Mouse (Mus musculus) lung, embryonic 14.5 days (tissue): ENCODE data around the gene Hoxc12. TPM values are rescaled to one million over a fixed set of nuclear protein-coding genes. Genes with fewer than 3 reads are reported as not detected.

Source experiments
- ATAC-seq: fragments of 200-750 bp; cut with Nextera tagmentation; 2 replicates; pipeline ENCODE4 v1.8.0; 2017; ENCODE audit warnings: mild to moderate bottlenecking, moderate TSS enrichment, moderate library complexity; ENCODE audit not compliant: insufficient read depth
- DNase-seq: peaks from one replicate; pipeline ENCODE4 v3.0.0-alpha.2; 2015
- H3K27ac ChIP-seq: fragments of 300-500 bp; sonication (generic); 2 replicates; pipeline ENCODE4 v1.5.1; 2014; ENCODE audit warnings: low read depth, mild to moderate bottlenecking, moderate library complexity
- H3K27me3 ChIP-seq: fragments of 300-500 bp; sonication (generic); 2 replicates; pipeline ENCODE4 v1.6.1; 2014; ENCODE audit warnings: low read length, control low read depth; ENCODE audit not compliant: insufficient read depth
- H3K36me3 ChIP-seq: fragments of 300-500 bp; sonication (generic); 2 replicates; pipeline ENCODE4 v1.6.1; 2014; ENCODE audit warnings: control low read depth; ENCODE audit not compliant: insufficient read depth
- H3K4me1 ChIP-seq: fragments of 300-500 bp; sonication (generic); 2 replicates; pipeline ENCODE4 v1.6.1; 2014; ENCODE audit warnings: antibody characterized with exemption, control low read depth; ENCODE audit not compliant: insufficient read depth
- H3K4me2 ChIP-seq: fragments of 300-500 bp; sonication (generic); 2 replicates; pipeline ENCODE4 v1.6.1; 2014; ENCODE audit warnings: mild to moderate bottlenecking
- H3K4me3 ChIP-seq: fragments of 300-500 bp; sonication (generic); 2 replicates; pipeline ENCODE4 v1.5.1; 2014; ENCODE audit warnings: low read depth, low read length
- H3K9ac ChIP-seq: fragments of 300-500 bp; sonication (generic); 2 replicates; pipeline ENCODE4 v1.6.1; 2014
- H3K9me3 ChIP-seq: fragments of 300-500 bp; sonication (generic); 2 replicates; pipeline ENCODE4 v1.6.1; 2016; ENCODE audit warnings: low read depth, low read length, control low read depth
- CTCF ChIP-seq: IDR thresholded peaks from 2 replicates; pipeline ENCODE4 v1.5.1; 2016; ENCODE audit warnings: antibody characterized with exemption, low read depth
- WGBS: fragments of 180-500 bp; shearing (Covaris S2); extraction: QIAGEN DNeasy Blood & Tissue Kit; methylation state at CpG from one replicate; pipeline ENCODE4 v1.1.7; 2014; 5-methylcytosine and 5-hydroxymethylcytosine counted together
- polyA plus RNA-seq: library from polyadenylated mRNA; unstranded; fragments of >200 nt; fragmentation: Nextera tagmentation; extraction: Ambion mirVana; gene quantifications from 2 replicates; pipeline ENCODE4 v1.2.1, GENCODE M21; 2014

The Hoxc12 gene
- polyA plus RNA-seq, 1 experiment from 2014 or later = not detected

DNA sequence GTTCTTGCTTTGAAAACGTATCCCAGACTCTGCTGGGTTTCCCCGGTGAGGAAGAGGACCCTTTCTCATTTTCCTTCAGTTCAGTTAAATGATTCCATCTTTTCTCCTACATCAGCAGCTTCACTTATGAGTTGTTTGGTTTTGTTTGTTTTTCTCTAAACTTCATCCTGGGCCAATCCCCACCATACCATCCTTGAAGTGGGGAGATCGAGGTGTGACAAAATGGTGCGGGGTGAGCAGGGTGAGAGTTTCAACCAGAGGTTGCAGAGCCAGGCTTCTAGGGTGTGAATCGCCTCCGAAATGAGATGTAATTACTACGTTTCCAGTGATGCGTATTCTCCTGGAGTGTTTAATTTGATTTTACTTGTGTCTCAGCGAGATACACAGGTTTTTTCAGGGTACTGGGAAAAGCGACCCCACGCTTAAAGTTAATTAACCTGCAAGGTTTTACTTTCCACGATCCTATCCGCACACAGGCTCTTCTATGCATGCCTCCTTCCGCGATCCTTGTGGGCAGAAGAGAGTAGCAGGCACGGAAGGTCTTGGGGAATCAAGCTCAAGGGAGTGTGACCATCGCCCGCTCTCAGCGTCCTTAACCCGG is 18.5 kb upstream of the Hoxc12 start:
- Histone ChIP-seq H3K9ac (no peak overlapping the region), H3K36me3 (no peaks in the 10 kb centered on the region), H3K27ac (no peak overlapping the region), H3K4me3 (no peak overlapping the region), H3K27me3 (peaks cover 100% of the 10 kb centered on the region), H3K4me1 (no peaks in the 10 kb centered on the region), H3K9me3 (no peaks in the 10 kb centered on the region), H3K4me2 (no peak overlapping the region)
- 1% methylated on average over 20 of the region's 20 CpGs for WGBS
- no peak for TF ChIP-seq CTCF
- DNase-seq = no peak
- no peak for ATAC-seq

DNA sequence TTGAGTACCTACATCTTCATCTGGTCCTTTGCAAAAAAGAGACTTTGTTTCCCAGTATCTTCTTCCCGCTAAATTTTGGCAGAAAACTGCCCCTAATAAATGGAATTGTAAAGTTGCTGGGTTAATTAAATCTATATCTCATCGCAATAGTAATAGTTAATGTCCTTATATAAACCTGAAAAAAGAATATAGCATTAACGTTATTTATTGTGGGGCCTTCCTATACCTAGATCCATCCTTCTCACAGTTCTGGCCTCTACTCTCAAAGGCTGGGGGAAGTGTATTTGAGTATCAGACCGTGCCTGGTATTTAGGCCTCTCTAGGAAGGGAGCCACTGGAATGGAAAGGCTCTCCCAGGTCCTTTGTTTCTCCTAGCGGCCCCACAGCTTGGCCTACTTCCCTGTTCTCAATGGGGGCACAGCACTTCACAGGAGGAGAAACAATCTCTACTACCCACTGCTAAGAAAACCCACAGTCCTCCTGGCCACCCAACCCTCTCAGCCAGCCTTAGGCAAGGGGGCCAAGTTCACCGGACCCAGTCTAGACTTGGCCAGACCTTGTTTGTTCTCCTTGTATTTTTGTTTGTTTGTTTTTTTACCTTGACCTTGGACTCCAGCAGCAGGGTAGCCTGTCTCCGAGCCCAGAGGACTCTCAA is 17.8 kb upstream of the Hoxc12 start:
- TF ChIP-seq CTCF = no peak
- peaks cover 100% of the 10 kb centered on the region for H3K27me3 ChIP-seq
- H3K4me1 ChIP-seq = no peaks in the 10 kb centered on the region
- no peaks in the 10 kb centered on the region for H3K9me3 ChIP-seq
- ATAC-seq = no peak
- no peak overlapping the region for H3K4me3 ChIP-seq
- H3K27ac ChIP-seq = no peak overlapping the region
- 4% methylated on average over 7 of the region's 7 CpGs for WGBS
- no peaks in the 10 kb centered on the region for H3K36me3 ChIP-seq
- H3K9ac ChIP-seq = no peak overlapping the region
- no peak for DNase-seq
- no peak overlapping the region for H3K4me2 ChIP-seq

DNA sequence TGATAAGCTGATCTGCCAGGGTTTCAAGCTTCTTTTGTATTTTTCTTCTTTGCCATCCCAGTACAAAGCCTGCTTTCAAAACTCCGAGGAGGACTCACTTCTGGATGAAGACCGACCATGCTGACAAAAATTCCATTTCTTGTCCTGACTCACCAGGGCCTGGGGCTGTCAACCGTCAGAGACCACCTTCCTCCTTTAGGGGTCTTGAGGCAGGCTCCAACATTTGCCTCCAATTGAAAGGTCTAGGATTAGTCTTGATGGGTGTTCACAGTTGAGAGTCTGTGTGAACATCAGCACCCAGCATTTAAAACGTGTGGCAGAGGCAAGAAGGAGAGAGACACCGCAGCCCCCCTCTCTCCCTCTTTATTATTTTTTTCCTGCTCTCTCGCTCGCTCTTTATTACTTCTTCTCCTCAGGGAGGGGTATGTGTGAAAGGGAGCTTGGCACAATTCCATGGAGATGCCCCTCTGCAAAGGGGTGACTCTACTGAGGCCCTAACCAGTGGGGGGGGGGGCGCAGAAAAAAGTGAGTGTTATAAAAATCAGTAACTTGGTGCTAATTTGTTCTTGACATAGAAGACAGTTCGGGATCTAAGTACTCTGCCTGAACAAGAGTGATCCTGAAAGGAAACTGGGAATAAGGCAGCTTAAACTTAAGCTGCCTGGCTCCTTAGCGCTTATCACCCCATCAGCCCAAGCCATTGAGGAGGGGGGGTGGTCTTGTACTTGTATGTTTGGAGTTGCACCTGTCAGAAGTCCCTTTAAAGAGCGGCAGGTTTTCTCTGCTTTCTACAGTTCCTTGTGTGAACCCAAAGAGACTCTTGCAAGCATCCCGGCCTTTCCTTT is 17.0 kb upstream of the Hoxc12 start:
- WGBS = 6% methylated on average over 12 of the region's 12 CpGs
- no peak overlapping the region for H3K4me2 ChIP-seq
- H3K9me3 ChIP-seq = no peaks in the 10 kb centered on the region
- no peak overlapping the region for H3K27ac ChIP-seq
- no peak overlapping the region for H3K9ac ChIP-seq
- no peak for TF ChIP-seq CTCF
- DNase-seq (no peak), ATAC-seq (no peak)
- H3K36me3 ChIP-seq = no peaks in the 10 kb centered on the region
- H3K27me3 ChIP-seq = peaks cover 99% of the 10 kb centered on the region
- H3K4me3 ChIP-seq = no peak overlapping the region
- no peaks in the 10 kb centered on the region for H3K4me1 ChIP-seq

DNA sequence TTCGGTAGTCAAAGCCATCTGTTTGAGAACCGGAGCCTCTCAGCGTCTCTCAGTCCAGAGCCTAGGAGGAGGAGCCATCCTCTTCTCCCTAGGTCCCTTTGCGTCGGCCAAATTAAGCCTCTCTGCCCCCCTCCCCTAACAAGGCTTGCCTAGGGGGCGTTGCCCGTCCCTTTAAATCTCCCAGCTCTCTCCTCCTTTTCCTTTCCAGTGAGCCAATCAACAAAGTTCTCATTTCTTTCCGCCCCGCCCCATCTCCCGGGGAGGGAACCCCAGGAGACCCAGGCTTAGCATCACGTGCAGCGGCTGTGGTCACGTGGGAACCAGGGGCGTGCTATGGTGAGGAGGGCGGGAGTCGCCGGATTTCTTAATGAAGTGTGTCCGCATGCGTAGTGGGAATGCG is 15.9 kb upstream of the Hoxc12 start:
- H3K4me1 ChIP-seq = no peaks in the 10 kb centered on the region
- H3K4me2 ChIP-seq = peak overlapping the region; percentile 46; the same call in 1 of the 2 replicates
- no peak overlapping the region for H3K9ac ChIP-seq
- H3K27ac ChIP-seq = no peak overlapping the region
- no peaks in the 10 kb centered on the region for H3K36me3 ChIP-seq
- H3K4me3 ChIP-seq = peak overlapping the region; percentile 13; the same call in 1 of the 2 replicates
- DNase-seq = peak; percentile 80
- no peak for TF ChIP-seq CTCF
- peak; percentile 88 for ATAC-seq
- under 1% methylated on average over 20 of the region's 20 CpGs for WGBS
- H3K27me3 ChIP-seq = peaks cover 99% of the 10 kb centered on the region
- H3K9me3 ChIP-seq = no peaks in the 10 kb centered on the region

DNA sequence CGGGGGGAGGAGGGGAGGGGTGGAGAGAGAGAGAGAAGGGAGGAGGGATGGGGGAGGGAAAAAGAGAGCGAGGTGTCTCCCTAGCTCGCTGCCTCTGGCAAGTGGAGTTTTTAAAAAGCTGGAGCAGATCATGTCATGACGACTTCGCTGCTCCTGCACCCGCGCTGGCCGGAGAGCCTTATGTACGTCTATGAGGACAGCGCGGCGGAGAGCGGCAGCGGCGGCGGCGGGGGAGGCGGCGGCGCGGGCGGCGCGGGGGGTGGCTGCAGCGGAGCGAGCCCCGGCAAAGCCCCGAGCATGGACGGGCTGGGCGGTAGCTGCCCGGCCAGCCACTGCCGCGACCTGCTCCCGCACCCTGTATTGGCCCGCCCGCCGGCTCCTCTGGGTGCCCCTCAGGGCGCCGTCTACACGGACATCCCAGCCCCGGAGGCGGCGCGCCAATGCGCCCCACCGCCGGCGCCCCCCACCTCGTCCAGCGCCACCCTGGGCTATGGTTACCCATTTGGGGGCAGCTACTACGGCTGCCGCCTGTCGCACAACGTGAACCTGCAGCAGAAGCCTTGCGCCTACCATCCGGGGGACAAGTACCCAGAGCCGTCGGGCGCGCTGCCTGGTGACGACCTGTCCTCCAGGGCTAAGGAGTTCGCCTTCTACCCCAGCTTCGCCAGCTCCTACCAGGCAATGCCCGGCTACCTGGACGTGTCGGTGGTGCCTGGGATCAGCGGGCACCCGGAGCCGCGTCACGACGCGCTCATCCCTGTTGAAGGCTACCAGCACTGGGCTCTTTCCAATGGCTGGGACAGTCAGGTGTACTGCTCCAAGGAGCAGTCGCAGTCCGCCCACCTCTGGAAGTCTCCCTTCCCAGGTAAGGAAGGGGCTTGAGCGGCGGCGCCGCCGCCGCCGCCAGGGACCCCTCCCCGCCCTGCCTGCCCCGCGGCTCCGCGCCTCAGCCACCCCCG is 15.2 kb upstream of the Hoxc12 start, which contains the start of gene Hoxc13:
Gene Hoxc13 (plus strand): TSS at position 51 of the 959 bp plus-strand sequence.
- Histone ChIP-seq H3K36me3 (no peaks in the 10 kb centered on the region), H3K4me2 (peak within 1 kb of the TSS; percentile 46; the same call in 1 of the 2 replicates), H3K4me1 (no peaks in the 10 kb centered on the region), H3K27ac (no peak within 1 kb of the TSS), H3K9ac (no peak within 1 kb of the TSS), H3K4me3 (peak within 1 kb of the TSS; percentile 13; the same call in 1 of the 2 replicates), H3K9me3 (no peaks in the 10 kb centered on the region), H3K27me3 (peaks cover 99% of the 10 kb centered on the region)
- 2% methylated on average over 72 of the region's 88 CpGs for WGBS
- TF ChIP-seq CTCF = no peak
- DNase-seq = peak; percentile 31
- ATAC-seq = peak; percentile 36

DNA sequence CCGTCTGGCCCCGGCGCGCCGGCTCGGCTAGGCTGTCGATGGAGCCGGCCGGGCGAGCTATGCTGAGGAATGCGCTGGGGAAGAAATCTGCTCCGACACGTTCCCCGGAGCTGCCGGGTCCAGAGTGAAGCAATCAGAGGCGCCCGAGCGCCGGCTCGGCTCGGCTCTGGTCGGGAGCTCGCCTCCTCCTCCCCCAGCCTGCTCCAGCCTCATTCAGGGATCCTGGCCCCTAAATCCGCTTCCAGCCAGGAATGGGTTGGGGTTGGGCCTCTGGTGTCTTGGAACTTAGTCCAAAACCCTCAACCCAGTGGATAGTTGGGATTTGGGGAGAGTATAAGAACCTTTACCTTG is 14.6 kb upstream of the Hoxc12 start:
- Histone ChIP-seq H3K9ac (no peak overlapping the region), H3K9me3 (no peaks in the 10 kb centered on the region), H3K4me3 (0 out of 2 replicates have a peak overlapping the region, but pooled peaks have one; percentile 5), H3K27me3 (peaks cover 99% of the 10 kb centered on the region), H3K4me1 (no peaks in the 10 kb centered on the region), H3K36me3 (no peaks in the 10 kb centered on the region), H3K27ac (no peak overlapping the region), H3K4me2 (no peak overlapping the region)
- DNase-seq (peak; percentile 62), ATAC-seq (peak; percentile 56)
- under 1% methylated on average over 24 of the region's 24 CpGs for WGBS
- TF ChIP-seq CTCF = no peak
